Mouse (Mus musculus): ENCODE measurements around the gene Zbtb20. TPM values are rescaled to one million over a fixed set of nuclear protein-coding genes. Genes with fewer than 3 reads are reported as not detected.

Gene Zbtb20
- 38.1 and 40.1 TPM in 2 replicates for polyA plus RNA-seq (2016; fragmentation: Nextera tagmentation; extraction: Ambion mirVana)

DNA sequence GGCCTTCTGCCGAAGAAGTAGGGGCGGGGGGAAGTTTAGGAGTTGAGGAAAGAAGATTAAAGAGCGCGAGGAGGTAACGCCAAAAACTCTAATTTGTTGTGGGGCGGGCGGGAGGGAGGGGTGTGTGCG is at the start of gene Zbtb20:
Gene Zbtb20 (plus strand): TSS at position 30 of the 129 bp plus-strand sequence.
- Histone ChIP-seq H3K36me3 (no peaks in the 10 kb centered on the region), H3K4me2 (peak within 1 kb of the TSS; percentile 74), H3K9ac (peak within 1 kb of the TSS; percentile 85), H3K9me3 (replicated peaks) (no peaks in the 10 kb centered on the region), H3K4me1 (replicated peaks) (no peaks in the 10 kb centered on the region), H3K27ac (ENCODE audit: poor library complexity, severe bottlenecking) (peak within 1 kb of the TSS; percentile 99), H3K27me3 (replicated peaks) (no peaks in the 10 kb centered on the region), H3K4me3 (peak within 1 kb of the TSS; percentile 74)
- no peak for ATAC-seq (ENCODE audit: insufficient number of reproducible peaks, low FRiP score)
- WGBS = 0% methylated on average over 5 of the region's 8 CpGs

DNA sequence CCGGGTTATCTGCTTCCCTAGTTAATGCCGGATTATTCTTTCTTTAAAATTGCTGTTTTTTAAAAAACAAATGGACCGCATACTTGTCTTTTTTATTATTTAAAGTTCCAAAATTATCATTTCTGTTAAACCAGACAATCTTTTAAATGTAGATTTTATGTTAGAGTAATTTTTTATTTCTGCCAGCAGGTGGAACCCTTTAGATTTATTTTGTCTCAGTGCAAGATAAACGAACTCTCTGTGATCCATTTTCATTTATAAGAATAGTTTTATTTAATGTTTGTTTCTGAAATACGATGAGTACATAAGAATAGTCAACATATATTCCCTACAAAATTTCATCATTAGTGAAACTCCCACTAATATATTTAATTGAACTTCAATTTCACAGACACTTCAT is 39.7 kb upstream of the Zbtb20 start:
- Histone ChIP-seq H3K4me3 (no peak overlapping the region), H3K4me2 (no peak overlapping the region), H3K27ac (ENCODE audit: poor library complexity, severe bottlenecking) (no peak overlapping the region), H3K9ac (no peak overlapping the region), H3K4me1 (replicated peaks) (no peaks in the 10 kb centered on the region), H3K9me3 (replicated peaks) (no peaks in the 10 kb centered on the region), H3K36me3 (no peaks in the 10 kb centered on the region), H3K27me3 (replicated peaks) (no peaks in the 10 kb centered on the region)
- ATAC-seq (ENCODE audit: insufficient number of reproducible peaks, low FRiP score) = no peak
- WGBS = 66% methylated on average over 5 of the region's 5 CpGs

DNA sequence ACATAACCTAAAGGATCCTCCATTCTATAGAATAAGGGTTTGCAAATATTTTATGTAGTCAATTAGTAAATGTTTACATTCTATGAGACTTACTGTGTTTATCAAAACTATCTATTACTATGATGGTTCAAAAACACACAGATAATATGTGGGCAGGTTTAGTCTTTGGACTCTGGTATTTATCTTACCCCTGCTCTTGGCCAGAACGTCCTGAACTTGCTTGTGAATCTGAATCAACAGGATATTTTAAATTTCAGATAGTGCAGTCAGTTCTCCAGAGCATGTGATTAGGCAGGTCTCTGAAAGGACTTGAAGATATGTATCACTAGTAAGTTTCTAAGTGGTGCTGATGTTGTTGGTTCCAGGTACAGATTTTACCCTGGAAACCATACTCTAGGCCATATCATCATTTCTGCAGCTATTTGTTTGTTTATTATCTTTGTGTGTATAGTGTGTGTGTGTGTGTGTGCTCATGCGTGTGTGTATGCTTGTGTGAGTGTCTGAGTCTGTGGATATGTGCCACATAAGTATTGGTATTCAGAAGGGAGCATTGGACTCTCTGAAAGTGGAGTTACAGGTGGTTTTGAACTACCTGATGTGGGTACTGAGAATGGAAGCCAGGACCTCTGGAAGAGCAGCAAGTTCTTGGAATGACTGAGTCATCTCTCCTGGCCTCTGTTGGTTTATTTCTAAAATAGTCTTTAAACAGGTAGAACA is 39.1 kb upstream of the Zbtb20 start:
- no peak overlapping the region for H3K9ac ChIP-seq
- no peak overlapping the region for H3K4me3 ChIP-seq
- H3K9me3 ChIP-seq (replicated peaks) = no peaks in the 10 kb centered on the region
- no peaks in the 10 kb centered on the region for H3K36me3 ChIP-seq
- H3K4me2 ChIP-seq = no peak overlapping the region
- ATAC-seq (ENCODE audit: insufficient number of reproducible peaks, low FRiP score) = no peak
- H3K27ac ChIP-seq (ENCODE audit: poor library complexity, severe bottlenecking) = no peak overlapping the region
- H3K4me1 ChIP-seq (replicated peaks) = no peaks in the 10 kb centered on the region
- H3K27me3 ChIP-seq (replicated peaks) = no peaks in the 10 kb centered on the region
- WGBS = 47% methylated on average over 2 of the region's 2 CpGs

DNA sequence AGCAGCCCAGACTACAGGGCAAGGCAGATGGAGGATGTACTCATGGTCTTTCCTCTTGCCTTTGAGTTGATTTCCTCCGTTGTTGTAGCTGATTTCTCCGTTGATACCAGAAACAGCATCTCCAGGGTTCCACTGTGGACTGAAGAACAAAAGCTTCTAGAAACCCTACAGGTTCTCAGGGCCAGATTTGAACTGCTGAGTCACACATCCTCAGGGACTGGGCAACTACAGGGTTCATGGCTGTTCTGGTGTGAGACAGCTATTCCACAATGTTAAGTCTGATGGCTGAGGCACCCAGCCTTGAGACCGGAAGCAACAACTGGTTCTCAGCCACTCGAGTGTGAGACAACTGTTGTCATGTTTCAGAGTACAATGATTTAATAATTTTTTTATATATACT is 37.5 kb upstream of the Zbtb20 start:
- H3K27ac ChIP-seq (ENCODE audit: poor library complexity, severe bottlenecking) = no peak overlapping the region
- ATAC-seq (ENCODE audit: insufficient number of reproducible peaks, low FRiP score) = no peak
- H3K36me3 ChIP-seq = no peaks in the 10 kb centered on the region
- no peaks in the 10 kb centered on the region for H3K27me3 ChIP-seq (replicated peaks)
- H3K4me3 ChIP-seq = no peak overlapping the region
- no peak overlapping the region for H3K4me2 ChIP-seq
- no peaks in the 10 kb centered on the region for H3K4me1 ChIP-seq (replicated peaks)
- WGBS = 78% methylated on average over 4 of the region's 4 CpGs
- no peak overlapping the region for H3K9ac ChIP-seq
- no peaks in the 10 kb centered on the region for H3K9me3 ChIP-seq (replicated peaks)

DNA sequence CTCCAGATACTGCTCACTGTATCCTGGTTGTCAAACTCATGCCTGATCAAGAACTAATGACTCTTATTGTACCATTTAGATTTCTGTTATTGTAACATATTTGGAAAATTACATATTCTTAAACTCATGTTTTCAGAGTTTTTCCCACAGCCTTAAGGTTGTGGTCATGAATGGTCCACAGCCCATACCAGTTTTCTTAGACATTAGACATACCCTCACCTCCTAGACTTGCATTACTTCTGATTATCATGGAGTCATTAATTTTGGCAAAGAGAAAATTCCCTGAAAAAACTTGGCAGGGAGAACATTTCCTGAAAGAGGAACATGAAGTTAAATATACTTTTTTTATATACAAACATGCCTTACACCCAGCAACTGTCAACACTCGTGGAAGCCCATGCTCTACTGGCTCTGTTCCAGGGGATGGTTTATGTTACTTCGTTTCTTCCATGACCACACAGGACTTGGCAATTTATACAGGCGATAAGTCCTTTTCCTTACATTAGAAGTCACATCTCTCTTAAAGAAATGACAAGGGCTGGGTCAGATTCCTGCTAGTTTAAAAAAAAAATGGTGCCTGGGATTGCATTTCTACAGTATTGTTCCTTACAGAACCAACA is 18.0 kb upstream of the Zbtb20 start:
- Histone ChIP-seq H3K9me3 (replicated peaks) (no peaks in the 10 kb centered on the region), H3K4me2 (no peak overlapping the region), H3K36me3 (no peaks in the 10 kb centered on the region), H3K4me3 (no peak overlapping the region), H3K27me3 (replicated peaks) (no peaks in the 10 kb centered on the region), H3K9ac (no peak overlapping the region), H3K4me1 (replicated peaks) (no peaks in the 10 kb centered on the region), H3K27ac (ENCODE audit: poor library complexity, severe bottlenecking) (no peak overlapping the region)
- 60% methylated on average over 3 of the region's 3 CpGs for WGBS
- no peak for ATAC-seq (ENCODE audit: insufficient number of reproducible peaks, low FRiP score)

DNA sequence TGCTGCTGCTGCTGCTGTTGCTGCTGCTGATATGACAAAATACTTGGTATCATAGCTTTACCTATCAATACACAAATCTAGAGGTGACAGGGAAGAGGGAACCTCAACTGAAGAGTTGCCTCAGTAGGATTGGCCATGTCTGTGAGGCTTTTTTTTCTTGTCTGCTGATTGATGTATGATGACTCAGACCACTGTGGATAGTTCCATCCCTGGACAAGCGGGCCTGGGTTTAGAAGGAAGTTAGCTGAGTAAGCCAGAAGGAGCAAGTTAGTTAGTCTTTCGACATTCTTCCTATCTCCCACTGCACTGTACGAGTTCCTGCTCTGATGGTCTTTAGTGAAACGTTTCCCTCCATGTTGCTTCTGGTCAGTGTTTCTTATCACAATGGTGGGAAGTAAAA is 16.4 kb upstream of the Zbtb20 start:
- H3K36me3 ChIP-seq = no peaks in the 10 kb centered on the region
- ATAC-seq (ENCODE audit: insufficient number of reproducible peaks, low FRiP score) = no peak
- H3K27ac ChIP-seq (ENCODE audit: poor library complexity, severe bottlenecking) = no peak overlapping the region
- no peaks in the 10 kb centered on the region for H3K9me3 ChIP-seq (replicated peaks)
- no peak overlapping the region for H3K4me2 ChIP-seq
- H3K4me3 ChIP-seq = no peak overlapping the region
- H3K9ac ChIP-seq = no peak overlapping the region
- WGBS = 65% methylated on average over 4 of the region's 4 CpGs
- no peaks in the 10 kb centered on the region for H3K27me3 ChIP-seq (replicated peaks)
- H3K4me1 ChIP-seq (replicated peaks) = no peaks in the 10 kb centered on the region

DNA sequence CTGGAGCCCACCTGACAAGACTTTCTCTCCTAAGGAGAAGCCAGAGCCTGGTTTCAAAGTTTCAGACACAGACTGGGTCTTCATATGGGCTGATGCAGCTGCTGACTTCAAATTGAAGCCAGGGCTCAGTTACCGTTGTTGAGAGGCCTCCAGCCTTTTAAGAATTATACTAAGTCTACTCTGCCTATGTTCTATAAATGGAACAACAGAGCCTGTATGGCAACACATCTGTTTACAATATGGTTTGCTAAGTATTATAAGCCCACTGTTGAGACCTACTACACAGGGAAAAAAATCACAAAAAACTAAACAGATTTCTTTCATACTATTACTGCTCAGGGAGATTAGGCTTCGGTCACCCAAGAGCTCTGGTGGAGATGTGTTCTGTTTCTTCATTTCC is 12.4 kb upstream of the Zbtb20 start:
- no peak overlapping the region for H3K4me2 ChIP-seq
- no peak overlapping the region for H3K27ac ChIP-seq (ENCODE audit: poor library complexity, severe bottlenecking)
- H3K4me3 ChIP-seq = no peak overlapping the region
- H3K9me3 ChIP-seq (replicated peaks) = no peaks in the 10 kb centered on the region
- H3K9ac ChIP-seq = no peak overlapping the region
- H3K36me3 ChIP-seq = no peaks in the 10 kb centered on the region
- H3K27me3 ChIP-seq (replicated peaks) = no peaks in the 10 kb centered on the region
- no peak for ATAC-seq (ENCODE audit: insufficient number of reproducible peaks, low FRiP score)
- WGBS = 77% methylated on average over 2 of the region's 2 CpGs
- no peaks in the 10 kb centered on the region for H3K4me1 ChIP-seq (replicated peaks)

DNA sequence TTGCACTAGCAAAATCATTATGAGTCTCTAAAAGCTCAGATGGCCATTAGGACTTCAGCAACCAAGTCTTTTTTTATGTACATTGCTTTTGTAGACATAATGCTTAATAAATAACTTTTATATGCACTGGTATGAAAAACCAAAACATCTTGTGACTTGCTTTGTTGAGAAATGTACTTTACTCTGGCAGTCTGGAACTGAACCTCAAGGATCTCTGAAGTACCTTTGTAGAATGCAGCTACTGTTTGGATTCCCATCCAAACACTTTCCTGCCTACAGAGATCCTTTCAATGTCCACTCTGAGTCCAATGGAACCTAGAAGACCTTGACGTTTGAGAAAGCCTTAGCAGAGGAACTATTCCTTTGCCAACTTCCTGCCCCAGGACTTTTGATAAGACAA is 9.6 kb upstream of the Zbtb20 start:
- ATAC-seq (ENCODE audit: insufficient number of reproducible peaks, low FRiP score) = no peak
- Histone ChIP-seq H3K27me3 (replicated peaks) (no peaks in the 10 kb centered on the region), H3K4me1 (replicated peaks) (no peaks in the 10 kb centered on the region), H3K36me3 (no peaks in the 10 kb centered on the region), H3K4me3 (no peak overlapping the region), H3K9me3 (replicated peaks) (no peaks in the 10 kb centered on the region), H3K4me2 (no peak overlapping the region), H3K27ac (ENCODE audit: poor library complexity, severe bottlenecking) (no peak overlapping the region), H3K9ac (no peak overlapping the region)
- WGBS = 38% methylated on average over 1 of the region's 1 CpGs

DNA sequence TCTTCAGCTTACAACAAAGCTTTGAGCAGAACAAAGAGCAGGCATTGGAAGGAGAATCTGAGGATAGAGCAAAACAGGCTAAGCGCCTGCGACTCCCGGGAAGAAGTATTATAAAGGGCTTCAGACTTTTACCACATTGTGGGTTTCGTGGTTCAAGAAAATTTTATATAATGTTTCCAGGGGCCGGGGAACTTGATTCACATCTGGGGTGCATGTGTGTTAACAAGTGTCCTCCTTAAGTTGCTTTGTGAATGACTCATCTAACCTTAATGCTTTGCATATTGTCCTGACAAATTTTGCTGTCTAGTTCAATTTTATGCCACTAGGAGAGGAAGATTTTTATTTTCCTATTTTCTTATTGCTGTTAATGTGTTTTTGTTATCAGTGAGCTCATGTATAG is 3.6 kb upstream of the Zbtb20 start:
- Histone ChIP-seq H3K9ac (no peak overlapping the region), H3K4me3 (no peak overlapping the region), H3K27ac (ENCODE audit: poor library complexity, severe bottlenecking) (no peak overlapping the region), H3K4me1 (replicated peaks) (no peaks in the 10 kb centered on the region), H3K27me3 (replicated peaks) (no peaks in the 10 kb centered on the region), H3K9me3 (replicated peaks) (no peaks in the 10 kb centered on the region), H3K4me2 (no peak overlapping the region), H3K36me3 (no peaks in the 10 kb centered on the region)
- ATAC-seq (ENCODE audit: insufficient number of reproducible peaks, low FRiP score) = no peak
- WGBS = 94% methylated on average over 5 of the region's 5 CpGs

DNA sequence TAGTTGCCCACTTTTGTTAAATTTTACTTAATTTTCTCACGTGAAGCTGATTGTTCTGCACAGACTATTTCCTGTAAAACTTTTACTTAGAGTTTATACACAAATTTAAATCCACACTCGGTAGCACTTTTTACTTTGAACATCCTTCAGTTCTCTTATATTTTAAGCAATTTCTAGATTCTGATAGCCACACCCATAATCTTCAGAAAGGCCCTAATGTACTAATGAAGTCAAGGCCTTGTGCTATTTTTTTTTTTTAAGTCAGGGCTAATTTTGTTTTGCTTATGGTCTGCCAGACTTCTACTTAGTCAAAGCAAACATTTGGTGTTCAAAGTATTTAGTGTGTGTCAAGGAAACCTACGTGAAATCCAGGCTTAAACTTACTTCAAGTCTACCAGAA is 1.7 kb upstream of the Zbtb20 start:
- ATAC-seq (ENCODE audit: insufficient number of reproducible peaks, low FRiP score) = no peak
- H3K27ac ChIP-seq (ENCODE audit: poor library complexity, severe bottlenecking) = no peak overlapping the region
- H3K4me1 ChIP-seq (replicated peaks) = no peaks in the 10 kb centered on the region
- no peak overlapping the region for H3K4me3 ChIP-seq
- no peaks in the 10 kb centered on the region for H3K36me3 ChIP-seq
- 76% methylated on average over 3 of the region's 3 CpGs for WGBS
- no peak overlapping the region for H3K4me2 ChIP-seq
- H3K27me3 ChIP-seq (replicated peaks) = no peaks in the 10 kb centered on the region
- no peaks in the 10 kb centered on the region for H3K9me3 ChIP-seq (replicated peaks)
- H3K9ac ChIP-seq = no peak overlapping the region

DNA sequence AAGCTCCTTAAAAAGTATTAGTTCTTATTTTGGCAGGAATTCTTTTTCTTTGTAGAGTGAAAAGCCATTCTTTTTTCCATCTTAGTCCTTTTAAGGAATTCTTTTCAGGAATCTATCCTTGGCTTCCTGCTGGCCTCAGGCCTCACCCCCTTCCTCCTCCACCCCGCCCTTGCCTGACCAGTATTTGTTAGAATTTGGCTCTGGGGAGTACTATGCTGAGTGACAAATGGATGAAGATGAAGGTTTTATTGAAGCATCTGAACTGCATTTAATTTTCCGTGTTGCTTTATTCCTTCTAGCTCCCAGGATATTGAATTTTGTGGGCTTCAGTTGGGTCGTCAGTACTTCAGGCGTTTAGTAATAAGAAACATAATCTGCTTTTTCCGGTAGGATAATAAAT is 1.2 kb upstream of the Zbtb20 start:
- peak overlapping the region; percentile 60 for H3K9ac ChIP-seq
- no peaks in the 10 kb centered on the region for H3K36me3 ChIP-seq
- 1% methylated on average over 5 of the region's 5 CpGs for WGBS
- H3K4me2 ChIP-seq = peak overlapping the region; percentile 58
- no peaks in the 10 kb centered on the region for H3K9me3 ChIP-seq (replicated peaks)
- H3K4me3 ChIP-seq = peak overlapping the region; percentile 74
- ATAC-seq (ENCODE audit: insufficient number of reproducible peaks, low FRiP score) = no peak
- no peaks in the 10 kb centered on the region for H3K27me3 ChIP-seq (replicated peaks)
- no peaks in the 10 kb centered on the region for H3K4me1 ChIP-seq (replicated peaks)
- H3K27ac ChIP-seq (ENCODE audit: poor library complexity, severe bottlenecking) = peak overlapping the region; percentile 91
